Mouse (Mus musculus) kidney, postnatal 14 days (tissue): ENCODE measurements at regions not wholly inside any gene's neighbourhood (a gene's known extent, or its start where the extent isn't known, plus 50 kb on each side); places are given as distances from the start of the nearest gene placed in this dataset.

Source experiments
- DNase-seq: peaks from one replicate; pipeline ENCODE4 v3.0.0; 2022; ENCODE audit warnings: mixed read lengths

DNA sequence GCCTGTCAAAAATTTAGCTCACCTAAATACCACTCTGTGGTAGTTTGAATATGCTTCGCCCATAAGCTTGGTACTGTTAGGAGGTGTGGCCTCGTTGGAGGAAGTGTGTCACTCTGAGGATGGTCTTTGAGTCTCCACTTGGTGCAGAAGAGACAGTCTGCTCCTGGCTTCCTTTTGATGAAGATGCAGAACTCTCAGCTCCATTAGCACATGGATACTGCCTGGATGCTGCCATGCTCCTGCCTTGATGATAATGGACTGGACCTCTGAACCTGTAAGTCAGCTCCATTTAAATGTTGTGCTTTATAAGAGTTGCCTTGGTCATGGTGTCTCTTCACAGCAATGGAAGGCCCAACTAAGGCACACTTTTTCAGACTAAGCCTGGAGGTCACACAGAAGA lies 56.9 kb upstream of the Pik3r1 start:
- no peak for DNase-seq

DNA sequence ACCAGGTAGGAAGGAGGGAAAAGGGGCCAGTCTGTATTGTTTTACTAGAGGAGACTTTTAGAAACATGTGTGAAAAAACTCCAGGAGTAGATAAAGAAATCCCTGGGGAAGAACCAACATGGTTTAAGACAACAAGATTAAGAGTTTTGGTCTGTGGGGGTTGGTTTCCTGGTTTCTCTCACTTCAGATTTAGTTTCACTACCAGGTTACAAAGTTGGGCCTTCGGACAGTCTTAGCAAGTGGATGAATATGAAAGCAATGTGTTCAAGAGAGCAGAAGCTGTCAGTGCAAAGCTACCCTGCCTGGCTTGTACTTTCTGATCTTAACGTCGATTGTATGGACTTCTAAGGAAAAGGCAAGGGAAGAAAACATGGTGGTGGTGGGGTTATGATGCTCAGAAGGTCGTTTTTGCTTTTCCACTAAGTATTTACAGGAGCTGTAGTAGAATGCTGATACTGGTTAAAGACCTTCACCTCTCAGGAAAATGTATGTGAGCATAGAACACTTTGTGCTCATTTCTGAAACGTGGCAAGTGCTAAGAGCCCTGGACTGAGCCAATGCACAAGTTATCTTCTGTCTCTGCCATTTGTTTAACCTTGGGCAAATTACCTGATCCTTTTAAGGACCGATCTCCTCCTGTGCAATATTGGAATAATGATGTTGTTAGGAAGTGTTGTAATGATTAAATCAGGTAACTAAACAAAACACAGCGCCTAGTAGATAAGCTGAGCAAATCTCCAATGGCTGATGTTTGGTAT lies 64.0 kb upstream of the Pik3r1 start:
- no peak for DNase-seq

DNA sequence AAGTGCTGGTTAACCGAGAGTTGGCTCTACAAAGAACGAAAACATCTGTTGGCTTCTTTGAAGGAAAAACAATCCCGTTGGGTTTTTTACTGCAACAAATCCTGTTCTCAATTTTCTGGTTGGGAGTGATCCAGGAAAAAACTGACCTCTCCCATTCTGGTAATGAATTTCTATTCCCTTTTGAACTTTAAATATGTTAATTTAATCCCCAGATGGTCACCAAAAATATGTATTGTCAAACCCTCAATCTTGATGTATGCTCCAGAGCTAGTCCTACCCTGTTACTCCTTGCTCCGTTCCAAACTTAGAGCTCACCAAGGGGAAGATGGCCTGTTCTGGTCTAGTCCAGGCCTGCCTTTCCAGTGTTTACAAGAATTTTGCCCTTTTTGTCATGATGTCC lies 66.5 kb upstream of the Pik3r1 start:
- DNase-seq: peak; percentile 48

DNA sequence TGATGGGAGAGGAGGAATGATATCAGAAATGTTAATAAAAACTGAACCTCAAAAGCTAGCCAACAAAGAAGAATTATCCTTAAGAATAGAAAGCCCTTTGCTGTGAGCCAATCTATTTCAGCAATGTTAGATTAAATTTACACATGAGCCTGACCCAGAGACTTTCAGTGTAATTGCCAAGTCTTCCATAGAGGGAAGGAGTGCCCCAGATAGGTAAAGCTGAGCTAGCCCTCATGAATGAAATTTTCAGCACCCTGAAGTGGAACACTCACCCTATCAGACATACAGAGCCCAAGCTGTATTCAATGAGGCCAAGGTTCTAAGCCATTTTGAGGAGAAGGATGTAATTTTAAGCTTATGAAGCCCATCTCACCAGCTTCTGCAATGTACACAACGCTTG lies 69.0 kb upstream of the Pik3r1 start:
- DNase-seq: no peak

DNA sequence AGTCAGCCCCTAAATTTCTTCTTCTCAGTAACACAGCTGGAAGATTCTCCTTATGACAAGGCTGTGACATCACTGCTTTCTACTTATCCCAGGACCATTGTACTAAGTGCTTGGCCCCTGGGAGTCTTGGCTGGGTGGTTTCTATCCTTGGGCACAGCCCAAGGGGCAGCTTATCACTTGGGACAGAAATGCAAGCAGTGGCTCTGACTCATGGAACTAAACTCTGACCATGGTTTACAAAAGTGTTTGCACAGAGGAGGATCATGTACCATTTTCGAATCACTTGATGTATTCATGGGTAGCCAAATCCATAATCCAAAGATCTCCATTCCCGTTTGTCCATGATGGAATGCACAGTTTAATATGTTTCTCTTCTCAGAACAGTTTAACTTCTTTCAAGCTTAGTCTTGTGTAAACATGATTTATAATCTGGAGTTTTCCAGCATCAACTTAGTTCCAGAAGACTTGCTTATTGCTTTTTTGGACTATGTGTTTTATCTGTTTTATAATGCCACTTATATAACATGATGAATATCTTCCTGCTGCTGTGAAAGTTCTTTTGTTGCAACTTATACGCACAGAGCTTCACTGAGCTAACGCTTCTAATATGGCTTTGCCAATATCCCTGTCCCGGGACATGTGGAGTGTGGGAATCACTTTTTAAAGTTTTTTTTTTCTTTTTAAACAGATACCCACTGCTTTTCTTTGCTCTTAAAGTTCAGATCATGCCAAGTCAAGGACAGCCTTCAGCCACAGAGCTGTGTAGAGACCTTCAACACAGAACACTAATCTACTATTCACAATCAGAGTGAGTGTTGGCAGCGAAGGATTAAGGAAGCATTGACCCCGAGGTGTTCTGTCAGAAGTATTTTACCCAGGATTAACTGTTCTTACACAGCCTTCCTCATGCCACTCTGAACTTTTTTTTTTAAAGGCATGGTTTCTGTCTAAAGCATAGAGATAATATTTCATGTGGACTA lies 76.7 kb upstream of the Pik3r1 start:
- DNase-seq: no peak

DNA sequence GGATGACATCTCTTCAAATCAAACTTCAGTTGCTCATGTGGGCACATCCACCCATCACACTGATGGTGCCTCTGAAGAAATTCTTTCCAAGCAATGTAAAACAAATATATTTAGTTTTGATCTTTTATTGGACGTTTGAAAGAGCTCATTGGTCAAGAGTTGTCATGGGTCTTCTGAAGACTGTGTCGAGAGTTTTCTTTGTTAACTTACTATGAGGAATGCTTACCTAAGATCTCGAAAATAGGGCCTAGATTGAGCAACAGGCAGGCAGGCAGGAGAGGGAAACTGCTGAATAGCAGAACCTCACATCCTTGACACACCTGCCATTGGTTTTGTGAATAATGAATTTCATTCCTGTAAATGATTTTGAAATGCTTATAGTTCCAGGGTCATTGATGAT lies 78.0 kb upstream of the Pik3r1 start:
- DNase-seq: no peak

DNA sequence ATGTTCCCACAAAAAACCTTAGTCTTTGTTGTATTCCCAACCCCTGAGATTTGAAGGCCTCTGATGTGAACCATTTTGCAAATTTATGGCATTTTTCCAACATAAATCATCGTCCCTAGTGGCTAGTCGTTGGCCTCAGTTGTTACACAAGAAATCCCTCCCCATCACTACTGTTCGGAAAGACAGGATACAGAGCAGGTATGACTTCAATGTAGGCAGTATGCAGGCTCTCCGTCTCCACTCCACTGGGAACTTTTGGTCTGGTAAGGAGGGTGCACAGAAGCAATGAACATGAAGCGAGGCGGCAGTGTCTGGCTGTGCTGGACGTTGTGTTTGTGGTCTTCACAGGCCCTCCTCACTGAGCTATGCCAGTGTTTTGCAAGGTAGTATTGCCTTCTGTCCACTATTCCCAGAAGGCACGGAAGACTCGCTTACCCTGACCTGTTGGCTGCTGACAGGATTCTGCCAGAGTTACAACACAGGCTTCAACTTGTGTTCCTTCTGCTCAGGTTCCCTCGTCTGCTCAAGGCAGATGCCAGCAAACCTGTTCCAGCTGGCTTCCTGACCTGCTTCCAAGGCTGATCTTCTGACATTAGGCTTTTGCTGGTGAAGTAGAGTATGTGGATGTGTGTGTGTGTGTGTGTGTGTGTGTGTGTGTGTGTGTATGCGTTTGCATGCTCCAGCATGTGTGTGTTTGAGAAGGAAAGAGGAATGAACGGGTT lies 80.0 kb upstream of the Pik3r1 start:
- DNase-seq: no peak

DNA sequence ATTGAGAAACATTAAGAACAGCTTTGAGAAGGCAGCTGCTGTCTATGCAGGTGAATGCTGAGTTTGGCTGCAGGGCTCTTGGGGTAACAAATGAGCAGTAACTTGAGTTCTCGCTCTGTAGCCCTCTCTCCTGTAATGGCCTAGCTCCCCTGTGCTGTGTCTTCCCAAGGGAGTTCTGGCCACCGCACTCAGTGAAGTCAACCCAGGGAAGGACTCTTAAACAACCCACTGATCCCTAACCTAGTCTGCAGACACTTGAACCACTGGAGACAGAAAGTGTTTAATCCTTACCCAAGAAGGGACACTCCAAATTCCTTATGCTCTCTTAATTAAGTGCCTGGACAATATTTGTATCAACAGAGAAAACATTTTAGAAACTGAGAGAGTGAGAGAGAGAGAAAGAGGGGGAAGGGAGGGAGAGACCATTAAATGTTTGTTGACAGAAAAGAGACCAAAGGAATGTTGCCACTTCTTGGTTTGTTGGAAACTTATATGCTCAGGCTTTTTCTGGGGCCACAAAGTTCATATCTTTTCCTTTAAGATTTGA lies 80.7 kb upstream of the Pik3r1 start:
- DNase-seq: no peak

DNA sequence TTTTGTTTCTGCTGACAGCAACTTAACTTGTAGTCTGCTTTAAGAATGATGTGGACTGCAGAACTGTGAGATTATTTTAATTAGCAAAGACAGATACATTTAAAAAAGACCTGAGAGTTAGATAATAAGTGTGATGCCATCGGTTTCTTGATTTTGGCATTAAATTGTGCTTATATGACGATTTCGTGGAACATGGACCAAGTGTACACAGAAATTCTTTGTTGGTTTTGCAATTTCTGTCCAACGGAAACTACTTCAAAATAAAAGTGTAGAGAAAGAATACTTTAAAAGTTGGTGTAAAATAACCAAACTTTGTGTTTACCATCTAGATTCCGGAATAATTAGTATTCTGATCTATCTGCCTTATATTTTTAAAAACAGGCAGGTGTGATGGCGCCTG lies 81.4 kb upstream of the Pik3r1 start:
- DNase-seq: no peak

DNA sequence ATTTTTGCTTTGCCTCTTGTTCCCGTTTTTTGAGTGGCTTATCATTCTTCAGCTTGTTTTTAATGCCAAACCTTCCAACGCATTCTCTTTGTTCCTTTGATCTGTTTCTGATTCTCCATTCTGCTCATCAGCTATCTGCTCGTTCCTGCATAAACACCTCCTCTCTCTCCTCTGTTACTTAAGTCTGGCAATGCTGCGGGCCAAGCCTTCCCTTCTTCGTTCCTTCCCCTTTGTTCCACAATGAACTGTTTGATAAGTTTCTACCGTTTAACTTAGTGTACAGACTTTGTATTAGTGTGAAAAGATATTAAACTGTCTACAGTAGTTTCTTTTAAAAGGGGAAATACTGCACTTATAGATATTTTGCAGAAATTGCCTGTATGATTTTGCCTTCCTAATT lies 83.3 kb upstream of the Pik3r1 start:
- no peak for DNase-seq

DNA sequence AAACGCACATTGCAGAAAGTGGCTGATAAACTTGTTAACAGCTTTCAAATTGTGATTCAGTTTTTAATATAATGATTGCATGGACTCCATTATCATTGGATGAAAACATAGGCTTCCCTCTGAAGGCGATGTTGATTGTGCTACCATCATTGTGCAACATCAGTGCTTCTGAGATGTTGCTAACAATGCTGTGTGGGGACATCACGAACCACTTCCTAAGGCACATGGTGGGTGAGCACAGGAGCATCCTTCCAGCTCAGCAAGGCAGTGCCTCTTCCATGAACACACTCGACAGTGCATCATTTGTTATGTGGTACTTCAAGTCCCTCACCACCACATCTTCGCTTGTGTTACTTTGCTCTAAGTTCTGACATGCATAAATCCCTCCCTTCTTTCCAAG lies 84.9 kb upstream of the Pik3r1 start:
- no peak for DNase-seq

DNA sequence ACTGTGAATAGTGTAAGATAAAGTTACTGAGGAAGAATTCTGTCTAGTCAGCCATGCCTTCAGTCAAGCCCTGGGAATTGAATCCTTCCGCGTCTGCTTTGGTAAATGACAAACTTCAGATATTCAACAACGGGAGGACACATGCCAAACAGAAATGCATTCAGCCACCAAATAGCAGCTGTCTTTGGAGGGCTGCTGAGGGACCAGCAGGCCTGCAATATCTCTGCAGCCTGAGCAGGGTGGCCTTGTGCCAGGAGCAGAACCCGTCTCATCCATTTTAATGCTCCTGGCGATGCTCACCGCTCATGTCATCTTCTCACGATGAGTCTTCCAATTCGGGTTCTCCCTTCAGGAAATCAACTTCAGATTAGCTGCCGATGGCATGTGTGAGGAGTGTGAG lies 87.1 kb upstream of the Pik3r1 start:
- no peak for DNase-seq

DNA sequence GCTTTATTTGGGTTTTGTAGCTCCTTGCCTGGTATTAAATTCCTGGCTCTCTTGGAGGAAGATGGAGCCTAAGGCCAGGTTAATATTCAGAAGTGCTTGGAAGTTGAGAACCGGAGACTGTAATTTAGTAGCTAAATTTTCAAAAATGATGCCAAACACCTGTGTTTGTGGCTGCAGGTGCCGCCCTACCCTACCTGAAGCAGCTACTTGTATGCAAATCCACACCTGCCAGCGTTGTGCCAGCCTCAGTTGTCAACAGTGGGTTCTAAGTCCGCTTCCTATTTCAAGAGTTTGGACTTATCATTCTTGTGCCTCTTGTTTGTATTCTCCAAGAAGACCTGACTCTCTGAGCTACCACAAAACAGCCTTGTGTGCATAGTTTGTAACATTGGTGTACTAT lies 92.7 kb upstream of the Pik3r1 start:
- DNase-seq: no peak

DNA sequence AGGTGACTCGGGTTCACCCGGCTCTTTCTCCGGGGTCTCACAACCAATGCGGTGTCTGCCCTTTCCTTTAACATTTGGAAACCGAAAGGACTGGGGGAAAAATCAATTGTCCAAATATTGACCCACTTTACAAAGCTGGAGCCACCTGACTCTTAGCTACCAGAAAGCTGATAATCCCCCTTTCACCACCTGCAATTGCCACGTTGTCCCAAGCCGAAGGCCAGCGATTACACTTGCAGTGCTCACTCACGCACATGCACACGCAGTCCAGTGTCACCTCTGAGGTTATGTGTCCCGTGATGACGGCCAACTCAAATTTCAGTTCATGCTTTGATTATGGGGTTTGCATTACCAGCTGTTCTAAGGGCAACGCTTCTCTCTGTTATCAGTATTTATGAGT lies 94.0 kb upstream of the Pik3r1 start:
- DNase-seq: no peak

DNA sequence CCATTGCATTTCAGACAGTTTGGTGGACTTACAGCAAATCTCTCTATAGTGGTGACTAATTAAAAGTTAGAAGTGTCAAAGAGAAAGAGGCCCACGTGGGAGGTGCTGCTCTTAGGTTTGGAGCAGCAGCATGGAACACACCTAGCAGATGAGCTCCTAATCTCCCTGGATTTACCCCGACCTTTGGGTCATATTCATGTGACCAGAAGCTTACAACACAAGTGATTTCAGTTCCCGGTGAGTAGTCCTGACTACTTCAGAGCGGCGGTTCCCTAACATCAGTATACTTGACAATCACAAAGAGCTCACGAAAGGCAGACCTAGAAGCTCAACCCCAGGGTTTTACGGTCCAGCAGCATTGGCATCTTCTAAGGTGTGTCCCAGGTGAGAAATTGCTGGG lies 95.0 kb upstream of the Pik3r1 start:
- DNase-seq: no peak

DNA sequence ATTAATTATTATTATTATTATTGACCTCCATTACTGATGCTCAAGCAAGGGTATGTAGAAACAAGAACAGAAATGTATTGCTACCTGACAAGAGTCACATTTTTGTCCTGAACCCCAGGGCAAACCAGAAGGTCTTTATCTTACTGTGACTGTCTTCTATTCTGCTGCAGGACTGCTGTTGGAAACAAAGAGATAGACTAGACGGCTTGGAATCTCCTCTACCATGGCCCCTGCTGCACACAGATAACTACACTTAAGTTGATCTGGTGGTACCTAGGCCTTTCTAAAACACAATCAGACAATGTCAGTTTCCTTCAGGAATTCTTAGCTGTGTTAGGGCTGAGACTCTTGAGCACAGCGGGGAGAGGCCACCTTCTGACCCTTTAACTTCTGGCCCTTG lies 95.6 kb upstream of the Pik3r1 start:
- no peak for DNase-seq

DNA sequence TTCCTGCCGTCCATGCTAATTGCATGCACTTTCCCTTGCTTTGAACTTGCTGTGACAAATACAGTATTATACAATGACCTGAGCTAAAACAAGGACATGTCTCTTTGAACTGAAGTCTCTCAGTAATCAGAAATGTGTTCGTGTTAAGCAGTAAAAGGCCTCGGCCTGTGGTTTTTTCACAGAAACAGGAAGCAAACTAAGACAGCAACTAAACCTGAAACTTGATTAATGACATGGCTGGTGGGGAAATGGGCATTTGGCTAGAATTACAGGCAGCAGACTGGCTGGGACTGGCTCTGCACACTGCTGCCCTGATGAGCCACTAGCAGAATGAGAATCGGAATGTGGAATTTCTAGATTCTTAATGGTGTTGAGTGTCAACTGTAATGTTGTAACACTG lies 98.8 kb upstream of the Pik3r1 start:
- DNase-seq: peak; percentile 15

DNA sequence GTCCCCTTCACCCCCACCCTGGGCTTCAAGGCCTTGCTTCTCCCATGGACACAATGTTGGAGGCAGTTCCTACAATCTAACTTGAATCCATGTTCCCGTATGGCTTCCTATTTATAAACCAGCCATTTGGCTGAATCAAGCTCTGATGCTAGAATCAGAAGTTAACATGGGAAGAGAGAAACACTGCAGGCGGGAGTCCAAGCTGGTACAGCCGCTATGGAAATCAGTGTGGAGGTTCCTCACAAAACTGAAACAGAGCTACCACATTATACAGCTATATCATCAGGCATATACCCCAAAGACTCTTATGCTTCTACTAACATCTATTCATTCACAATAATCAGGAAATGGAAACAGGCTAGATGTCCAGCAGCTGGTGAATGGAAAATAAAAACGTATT lies 106.7 kb upstream of the Pik3r1 start:
- DNase-seq: no peak

DNA sequence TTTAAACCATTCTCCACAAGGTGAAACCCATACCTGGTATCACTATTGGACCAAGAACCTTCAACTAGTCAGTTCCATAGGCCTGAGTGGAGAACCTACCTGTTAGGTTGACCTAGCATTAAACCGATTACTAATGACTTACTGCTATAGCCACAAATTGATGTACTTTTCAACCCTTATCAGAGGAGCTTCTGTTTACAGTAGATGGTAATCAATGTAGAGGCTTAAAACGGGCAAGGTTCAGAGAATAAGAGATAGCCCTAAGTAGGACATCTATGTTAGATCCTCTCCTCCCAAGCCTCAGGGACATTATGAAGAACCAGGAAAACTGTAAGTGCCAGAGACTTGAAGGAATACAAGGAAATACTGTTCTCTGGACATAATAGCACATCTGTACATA lies 108.1 kb upstream of the Pik3r1 start:
- DNase-seq: no peak

DNA sequence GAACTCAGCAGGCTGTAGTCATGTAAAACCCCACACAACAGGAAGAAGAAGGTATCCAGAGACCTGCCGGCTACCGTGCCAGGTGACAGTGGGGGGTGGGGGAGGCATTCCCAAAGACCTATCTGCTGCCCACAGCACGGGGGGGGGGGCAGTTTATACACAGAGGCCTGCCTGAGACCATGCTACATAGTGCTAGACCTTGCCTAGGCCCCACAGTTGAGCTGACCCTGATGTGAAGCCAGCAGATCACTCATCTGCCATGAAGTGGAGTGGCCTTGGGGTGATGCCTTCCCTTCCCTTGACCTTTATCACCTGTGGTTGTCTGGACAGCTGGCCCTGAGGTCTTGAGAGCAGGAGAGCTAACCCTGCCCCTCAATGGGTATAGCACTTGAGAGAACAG lies 108.6 kb upstream of the Pik3r1 start:
- no peak for DNase-seq

DNA sequence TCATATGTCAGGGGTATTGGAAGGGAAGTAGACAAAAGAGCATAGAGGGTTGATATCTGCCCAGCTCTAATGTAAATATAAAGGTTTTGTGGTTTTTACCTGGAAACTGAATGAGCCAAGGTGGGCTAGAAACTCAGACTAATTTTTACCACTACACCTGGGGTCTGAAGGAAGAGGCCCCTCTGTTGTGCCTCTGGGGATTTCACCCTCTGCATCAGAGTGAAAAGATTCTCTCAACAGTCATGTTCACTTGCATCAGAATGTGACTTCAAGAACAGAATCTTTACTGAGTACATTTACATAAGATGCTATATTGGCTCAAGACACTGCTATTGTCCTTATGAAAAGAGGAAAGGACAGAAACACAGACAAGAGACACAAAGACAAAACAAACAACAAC lies 110.2 kb upstream of the Pik3r1 start:
- DNase-seq: no peak

DNA sequence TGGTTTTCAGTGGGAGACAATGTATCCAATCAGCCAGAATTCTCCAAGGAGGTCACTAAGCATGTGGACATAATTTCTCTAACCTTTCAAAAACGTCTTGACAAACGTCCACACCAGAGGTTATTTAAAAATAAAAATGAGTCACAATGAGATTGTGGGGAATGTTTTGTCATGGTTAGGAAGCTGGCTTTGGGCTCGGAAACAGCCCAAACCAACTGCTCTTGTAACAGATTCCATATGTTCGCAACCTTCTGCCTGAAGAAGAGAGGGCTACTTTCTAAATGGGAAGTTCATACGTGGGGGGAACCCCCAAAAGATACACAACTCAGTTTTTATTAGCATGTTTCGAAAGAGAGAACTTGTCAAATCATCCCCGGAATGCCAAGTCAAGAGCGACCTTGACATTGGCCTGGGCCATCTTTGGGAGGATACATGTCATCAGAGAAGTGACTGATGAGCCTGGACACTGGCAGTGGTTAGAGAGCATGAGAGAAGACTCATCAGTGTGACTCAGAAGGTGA lies 111.6 kb upstream of the Pik3r1 start:
- DNase-seq: no peak

DNA sequence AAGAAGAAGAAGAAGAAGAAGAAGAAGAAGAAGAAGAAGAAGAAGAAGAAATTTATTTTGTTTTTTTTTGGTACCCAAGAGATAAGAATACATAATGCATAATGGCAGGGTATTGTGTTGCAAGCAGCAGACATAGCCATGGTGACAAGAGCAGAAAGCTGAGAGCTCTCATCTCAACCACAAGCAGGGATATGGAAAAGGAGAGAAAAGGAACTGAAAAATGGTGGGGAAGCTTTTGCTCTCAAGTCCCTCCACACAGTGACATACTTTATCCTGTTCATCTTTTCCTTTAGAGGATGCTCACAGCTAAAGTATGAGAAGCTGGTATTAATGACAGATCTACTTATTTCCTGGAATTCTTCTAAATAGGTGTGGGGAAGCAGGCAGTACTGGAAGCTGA lies 115.2 kb upstream of the Pik3r1 start:
- no peak for DNase-seq
